ENCODE assay signal across 14 mouse cellular contexts in the genomic region with DNA sequence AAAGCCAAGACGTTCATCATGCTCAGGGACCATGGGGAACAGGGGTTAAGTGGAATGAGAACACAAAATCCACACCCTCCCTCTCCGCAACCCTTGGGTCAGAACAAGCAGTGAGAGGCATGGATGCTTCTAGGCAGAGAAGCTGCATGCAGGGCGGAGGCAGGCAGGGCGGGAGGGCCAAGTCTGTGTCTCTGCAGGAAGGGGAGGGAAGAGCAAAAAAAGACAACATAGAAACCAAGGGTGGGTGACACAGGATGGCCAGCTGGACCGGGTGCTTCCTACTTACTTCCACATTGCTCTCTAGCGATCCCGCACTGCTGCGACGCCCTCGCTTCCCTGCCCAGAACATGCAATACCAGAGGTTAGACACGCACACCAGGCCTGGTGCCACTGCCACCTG. TPM values are rescaled to one million over a fixed set of nuclear protein-coding genes. Genes with fewer than 3 reads are reported as not detected.
DNase-seq lines count a peak whose midpoint lies in the region; ATAC-seq and TF ChIP-seq lines count a peak whose summit lies in the region.
"Had no signal": no experiment of that assay in that cellular context is flagged by ENCODE, and none has a peak within 500 bp of the region (broad histone marks: within the 10 kb centered on the region; RNA-seq: fewer than 3 reads in every experiment).

No protein-coding gene starts in this region.

- no peaks in the 10 kb centered on the region for H3K27me3 ChIP-seq in heart, adult 2 months (ENCODE audit: control insufficient read depth, insufficient read depth, low read length)
- H3K27me3 ChIP-seq in lung, embryonic 14.5 days (ENCODE audit: insufficient read depth, low read length), result no peaks in the 10 kb centered on the region
- H3K27me3 ChIP-seq in heart, postnatal 0 days (ENCODE audit: control insufficient read depth, insufficient read depth, low read length), result no peaks in the 10 kb centered on the region
- H3K27me3 ChIP-seq: forebrain, embryonic 13.5 days; liver, embryonic 12.5 days had no signal

- peaks cover 1% of the 10 kb centered on the region for H3K4me1 ChIP-seq in heart, adult 2 months (ENCODE audit: control insufficient read depth, insufficient read depth, low read length)
- peaks cover 11% of the 10 kb centered on the region; the same call in 1 of the 2 replicates for H3K4me1 ChIP-seq in lung, embryonic 14.5 days (ENCODE audit: insufficient read depth)
- peaks cover 17% of the 10 kb centered on the region; the same call in 1 of the 2 replicates for H3K4me1 ChIP-seq in heart, postnatal 0 days (ENCODE audit: control insufficient read depth, insufficient read depth)

- no peak overlapping the region for H3K9ac ChIP-seq in heart, adult 2 months (ENCODE audit: low read depth, low read length)
- no peak overlapping the region for H3K9ac ChIP-seq in lung, embryonic 14.5 days
- H3K9ac ChIP-seq in heart, postnatal 0 days (replicated peaks; ENCODE audit: low read depth, low read length), result no peak overlapping the region
- H3K9ac ChIP-seq: forebrain, embryonic 13.5 days; liver, embryonic 12.5 days had no signal

- no peak for TF ChIP-seq EP300 in heart, adult 2 months (IDR thresholded peaks at IDR 0.05; ENCODE audit: insufficient read depth, low read depth, low read length)
- TF ChIP-seq EP300 in heart, postnatal 0 days (IDR thresholded peaks at IDR 0.05; ENCODE audit: low read depth), result no peak

- 59% methylated on average over 11 of the region's 11 CpGs for WGBS in heart, adult 2 months
- 73% methylated on average over 11 of the region's 11 CpGs for WGBS in lung, embryonic 14.5 days
- 77% methylated on average over 11 of the region's 11 CpGs for WGBS in heart, postnatal 0 days

- DNase-seq in heart, adult 2 months, result no peak
- no peak for DNase-seq in heart, postnatal 25 days (ENCODE audit: low spot score)
- DNase-seq in lung, embryonic 14.5 days, result peak; percentile 26
- DNase-seq in lung, postnatal 25 days (ENCODE audit: low spot score), result no peak
- no peak for DNase-seq in heart, postnatal 0 days (ENCODE audit: low spot score)
- DNase-seq in lung, postnatal 10 days, result peak; percentile 57
- no peak for DNase-seq in right cerebral cortex, adult 2 months (ENCODE audit: low spot score in 2 of 2)
- DNase-seq: cerebellum, adult 9-11 months; right cerebral cortex, postnatal 4 days; thymus, postnatal 4 days had no signal

- ATAC-seq in lung, embryonic 14.5 days (ENCODE audit: insufficient read depth), result no peak
- no peak for ATAC-seq in heart, postnatal 0 days (ENCODE audit: insufficient read depth, low read depth)
- no peak for ATAC-seq in inflammation-experienced regulatory T-cells, adult 6 months
- ATAC-seq: activated CD4-positive, CD25-positive, alpha-beta regulatory T cell, adult 4 months; forebrain, embryonic 13.5 days; liver, embryonic 12.5 days had no signal

- TF ChIP-seq POLR2A in heart, adult 2 months (IDR thresholded peaks at IDR 0.05; ENCODE audit: insufficient read depth, low read depth, low read length), result no peak

- H3K4me2 ChIP-seq in lung, embryonic 14.5 days, result no peak overlapping the region
- no peak overlapping the region for H3K4me2 ChIP-seq in heart, postnatal 0 days (ENCODE audit: low read depth, low read length)
- H3K4me2 ChIP-seq: forebrain, embryonic 13.5 days; liver, embryonic 12.5 days had no signal

- no peaks in the 10 kb centered on the region for H3K36me3 ChIP-seq in heart, adult 2 months (ENCODE audit: control insufficient read depth, insufficient read depth, low read length)
- peaks cover 66% of the 10 kb centered on the region for H3K36me3 ChIP-seq in lung, embryonic 14.5 days (ENCODE audit: insufficient read depth)
- H3K36me3 ChIP-seq in heart, postnatal 0 days (replicated peaks; ENCODE audit: control insufficient read depth, insufficient read depth, low read length), result peaks cover 81% of the 10 kb centered on the region

- no peak for TF ChIP-seq CTCF in heart, adult 2 months (IDR thresholded peaks at IDR 0.05)
- no peak for TF ChIP-seq CTCF in lung, embryonic 14.5 days (IDR thresholded peaks at IDR 0.05; ENCODE audit: low read depth)
- TF ChIP-seq CTCF in heart, postnatal 0 days (IDR thresholded peaks at IDR 0.05; ENCODE audit: low read depth), result no peak

- H3K4me3 ChIP-seq in heart, adult 2 months, result no peak overlapping the region
- H3K4me3 ChIP-seq in lung, embryonic 14.5 days (ENCODE audit: low read depth, low read length), result no peak overlapping the region
- no peak overlapping the region for H3K4me3 ChIP-seq in heart, postnatal 0 days (ENCODE audit: low read depth, low read length)
- H3K4me3 ChIP-seq: forebrain, embryonic 13.5 days; liver, embryonic 12.5 days had no signal

- H3K9me3 ChIP-seq in lung, embryonic 14.5 days (ENCODE audit: low read depth, low read length), result no peaks in the 10 kb centered on the region
- H3K9me3 ChIP-seq in heart, postnatal 0 days (replicated peaks; ENCODE audit: control insufficient read depth, low read length), result no peaks in the 10 kb centered on the region
- H3K9me3 ChIP-seq: forebrain, embryonic 13.5 days; liver, embryonic 12.5 days had no signal

- no peaks in the 10 kb centered on the region for H3K79me2 ChIP-seq in heart, adult 2 months (replicated peaks; ENCODE audit: control insufficient read depth, insufficient read depth, low read length)

- intact Hi-C loops in heart, adult 2 months (cut with DNase I), result no loop called here
- intact Hi-C loops in heart, postnatal 25 days (cut with DNase I), result no loop called here

- peak overlapping the region; percentile 17; the same call in 1 of the 2 replicates for H3K27ac ChIP-seq in heart, adult 2 months
- peak overlapping the region; percentile 72; the same call in 1 of the 2 replicates for H3K27ac ChIP-seq in lung, embryonic 14.5 days (ENCODE audit: low read depth)
- peak overlapping the region; percentile 79 for H3K27ac ChIP-seq in heart, postnatal 0 days (ENCODE audit: low read depth)
- H3K27ac ChIP-seq: forebrain, embryonic 13.5 days; liver, embryonic 12.5 days had no signal

RNA-seq across cellular contexts. Expression of a gene that starts 59.2 kb away (rescaled TPM):
- 100 to 1,000 TPM in 1 of 2 experiments, 10 to 100 TPM in 1; 91.9 to 139 TPM for total RNA-seq in heart, adult 2 months (2021)
- 100 and 128 TPM in 2 replicates for polyA plus RNA-seq in heart, adult 2 months (2012; rRNA removed)
- total RNA-seq in heart, postnatal 25 days (2021), result 100 to 1,000 TPM in 1 of 2 experiments, 10 to 100 TPM in 1; 51.0 to 103 TPM
- polyA plus RNA-seq in lung, embryonic 14.5 days (2014; fragmentation: Nextera tagmentation; extraction: Ambion mirVana), result 4.7 and 5.4 TPM in 2 replicates
- total RNA-seq in heart, postnatal 0 days (2014; rRNA removed; ENCODE audit: low replicate concordance), result 35.0 and 39.8 TPM in 2 replicates
- polyA plus RNA-seq in heart, postnatal 0 days (2015; fragmentation: Nextera tagmentation; extraction: Ambion mirVana), result 17.5 and 23.4 TPM in 2 replicates
- 1 to 10 TPM; 2.8 to 5.6 (median 3.1) TPM for polyA plus RNA-seq in inflammation-experienced regulatory T-cells, adult 6 months (2017; shearing (Covaris generic))

Comparison
In these comparisons a context has a peak if more than half of its experiments do, and no peak if none do; other contexts are left out.
1. DNase-seq: peak in lung, embryonic 14.5 days (single experiment) and lung, postnatal 10 days (single experiment); none in heart, adult 2 months (0 of 2), heart, postnatal 25 days (single experiment), lung, postnatal 25 days (single experiment), heart, postnatal 0 days (single experiment) and right cerebral cortex, adult 2 months (0 of 2).
2. H3K27ac ChIP-seq: peak in every context shown above with its lines; median percentile 79 in heart, postnatal 0 days; 72 in lung, embryonic 14.5 days; 17 in heart, adult 2 months.